Mouse (Mus musculus) MEL (cell line): ENCODE results near the gene Hsbp1. TPM values are rescaled to one million over a fixed set of nuclear protein-coding genes. Genes with fewer than 3 reads are reported as not detected.
A peak's percentile ranks its signal among the peaks of the same experiment; 100 is the strongest.

Experiments used
- DNase-seq: peaks from one replicate; pipeline ENCODE4 v3.0.0; 2011; ENCODE audit warnings: low read depth, low spot score
- H3K27ac ChIP-seq: 2 replicates; pipeline ENCODE4 v1.5.1; 2012; ENCODE audit warnings: low read depth, mild to moderate bottlenecking, control low read depth, low read length, moderate library complexity; ENCODE audit not compliant: control insufficient read depth
- H3K27me3 ChIP-seq, 2 experiments: fragments of 150-350 bp in 1 of 2; sonication (generic) in 1 of 2; 2 replicates each; pipeline ENCODE4 v1.6.1; 2012; ENCODE audit warnings: low read length in 2 of 2, mild to moderate bottlenecking in 2 of 2, improper control_type of control experiment in 1 of 2, moderate library complexity in 1 of 2; ENCODE audit not compliant: insufficient read depth in 2 of 2, control insufficient read depth in 1 of 2
- H3K36me3 ChIP-seq, 2 experiments: 2 replicates each; pipeline ENCODE4 v1.6.1; 2012 to 2014; ENCODE audit warnings: low read length in 2 of 2, improper control_type of control experiment in 1 of 2, inconsistent platforms in 1 of 2, mild to moderate bottlenecking in 1 of 2; ENCODE audit not compliant: insufficient read depth in 2 of 2, control insufficient read depth in 1 of 2
- H3K4me1 ChIP-seq, 2 experiments: fragments of 150-350 bp in 1 of 2; sonication (generic) in 1 of 2; 2 replicates each; pipeline ENCODE4 v1.6.1; 2012; ENCODE audit warnings: low read length in 2 of 2, improper control_type of control experiment in 1 of 2, mild to moderate bottlenecking in 1 of 2; ENCODE audit not compliant: insufficient read depth in 2 of 2, control insufficient read depth in 1 of 2
- H3K4me3 ChIP-seq, 2 experiments: fragments of 150-350 bp in 1 of 2; sonication (generic) in 1 of 2; 2 replicates each; pipeline ENCODE4 v1.5.1; 2012; ENCODE audit warnings: low read depth in 2 of 2, low read length in 2 of 2, mild to moderate bottlenecking in 2 of 2, moderate library complexity in 2 of 2, control low read depth in 1 of 2, improper control_type of control experiment in 1 of 2; ENCODE audit not compliant: control insufficient read depth in 1 of 2, insufficient read depth in 1 of 2
- H3K79me2 ChIP-seq: 2 replicates; pipeline ENCODE4 v1.6.1; 2012; ENCODE audit warnings: mild to moderate bottlenecking, low read length, moderate library complexity; ENCODE audit not compliant: control insufficient read depth, poor library complexity, insufficient read depth
- H3K9ac ChIP-seq: 2 replicates; pipeline ENCODE4 v1.6.1; 2012; ENCODE audit warnings: low read depth, mild to moderate bottlenecking, control low read depth, low read length, moderate library complexity; ENCODE audit not compliant: control insufficient read depth, poor library complexity, severe bottlenecking
- H3K9me3 ChIP-seq: fragments of 150-350 bp; sonication (generic); replicated peaks from 2 replicates; pipeline ENCODE4 v1.6.1; 2012; ENCODE audit warnings: mild to moderate bottlenecking, low read length, improper control_type of control experiment, moderate library complexity; ENCODE audit not compliant: insufficient read depth
- BHLHE40 ChIP-seq: IDR thresholded peaks from 2 replicates; pipeline ENCODE4 v1.6.1; 2012; ENCODE audit warnings: low read depth, mild to moderate bottlenecking, inconsistent platforms, low read length, improper control_type of control experiment, borderline replicate concordance
- CHD1 ChIP-seq: IDR thresholded peaks from 2 replicates; pipeline ENCODE4 v1.6.1; 2012; ENCODE audit warnings: low read depth, mild to moderate bottlenecking, inconsistent platforms, low read length, improper control_type of control experiment
- CHD2 ChIP-seq: IDR thresholded peaks from 2 replicates; pipeline ENCODE4 v1.6.1; 2011; ENCODE audit warnings: low read length, improper control_type of control experiment
- E2F4 ChIP-seq: IDR thresholded peaks from 2 replicates; pipeline ENCODE4 v1.6.1; 2011; ENCODE audit warnings: low read depth, low read length, improper control_type of control experiment, borderline replicate concordance
- ELF1 ChIP-seq: IDR thresholded peaks from 2 replicates; pipeline ENCODE4 v1.6.1; 2014; ENCODE audit warnings: low read depth, mild to moderate bottlenecking, inconsistent platforms, low read length, improper control_type of control experiment, moderate library complexity
- ETS1 ChIP-seq: IDR thresholded peaks from 2 replicates; pipeline ENCODE4 v1.6.1; 2012; ENCODE audit warnings: low read depth, mild to moderate bottlenecking, inconsistent platforms, low read length, improper control_type of control experiment, moderate library complexity
- GABPA ChIP-seq: IDR thresholded peaks from 2 replicates; pipeline ENCODE4 v1.6.1; 2012; ENCODE audit warnings: low read depth, mild to moderate bottlenecking, inconsistent platforms, low read length, improper control_type of control experiment, moderate library complexity
- HCFC1 ChIP-seq: IDR thresholded peaks from 2 replicates; pipeline ENCODE4 v1.6.1; 2012; ENCODE audit warnings: low read depth, mild to moderate bottlenecking, inconsistent platforms, low read length, improper control_type of control experiment, moderate library complexity
- JUND ChIP-seq: IDR thresholded peaks from 2 replicates; pipeline ENCODE4 v1.6.1; 2011; ENCODE audit warnings: low read depth, mild to moderate bottlenecking, improper control_type of control experiment, low read length
- KAT2A ChIP-seq: conservative IDR thresholded peaks from 2 replicates; pipeline ENCODE4 v1.6.1; 2012; ENCODE audit warnings: low read depth, low read length, improper control_type of control experiment, inconsistent platforms
- MAX ChIP-seq: IDR thresholded peaks from 2 replicates; pipeline ENCODE4 v1.6.1; 2011; ENCODE audit warnings: low read length, improper control_type of control experiment
- MAZ ChIP-seq: IDR thresholded peaks from 2 replicates; pipeline ENCODE4 v1.6.1; 2012; ENCODE audit warnings: low read depth, mild to moderate bottlenecking, inconsistent platforms, low read length, improper control_type of control experiment
- MEF2A ChIP-seq: IDR thresholded peaks from 2 replicates; pipeline ENCODE4 v1.6.1; 2014; ENCODE audit warnings: low read depth, mild to moderate bottlenecking, inconsistent platforms, low read length, improper control_type of control experiment; ENCODE audit not compliant: poor library complexity, insufficient replicate concordance, severe bottlenecking; ENCODE audit errors: extremely low read depth
- MXI1 ChIP-seq: IDR thresholded peaks from 2 replicates; pipeline ENCODE4 v1.6.1; 2011; ENCODE audit warnings: mild to moderate bottlenecking, low read depth, low read length, improper control_type of control experiment
- MYB ChIP-seq: IDR thresholded peaks from 2 replicates; pipeline ENCODE4 v1.6.1; 2011; ENCODE audit warnings: mild to moderate bottlenecking, low read depth, low read length, improper control_type of control experiment
- MYC ChIP-seq: IDR thresholded peaks from 2 replicates; pipeline ENCODE4 v1.6.1; 2011; ENCODE audit warnings: low read depth, mild to moderate bottlenecking, low read length, improper control_type of control experiment, moderate library complexity
- NELFE ChIP-seq: IDR thresholded peaks from 2 replicates; pipeline ENCODE4 v1.6.1; 2011; ENCODE audit warnings: low read depth, low read length, improper control_type of control experiment
- POLR2A ChIP-seq, 2 experiments: IDR thresholded peaks; 2 replicates each; pipeline ENCODE4 v1.6.1; 2011 to 2012; ENCODE audit warnings: low read length in 2 of 2, mild to moderate bottlenecking in 2 of 2, control low read depth in 1 of 2, improper control_type of control experiment in 1 of 2, low read depth in 1 of 2, moderate library complexity in 1 of 2; ENCODE audit not compliant: control insufficient read depth in 1 of 2, insufficient read depth in 1 of 2, poor library complexity in 1 of 2
- POLR2AphosphoS5 ChIP-seq: IDR thresholded peaks from 2 replicates; pipeline ENCODE4 v1.6.1; 2012; ENCODE audit warnings: low read depth, borderline replicate concordance, mild to moderate bottlenecking, inconsistent platforms, low read length, moderate library complexity, mixed read lengths
- RCOR1 ChIP-seq: IDR thresholded peaks from 2 replicates; pipeline ENCODE4 v1.6.1; 2012; ENCODE audit warnings: low read depth, mild to moderate bottlenecking, inconsistent platforms, low read length, improper control_type of control experiment
- SIN3A ChIP-seq: IDR thresholded peaks from 2 replicates; pipeline ENCODE4 v1.6.1; 2012; ENCODE audit warnings: low read length, improper control_type of control experiment, inconsistent platforms
- SMC3 ChIP-seq: IDR thresholded peaks from 2 replicates; pipeline ENCODE4 v1.6.1; 2011; ENCODE audit warnings: low read depth, low read length, improper control_type of control experiment
- TAL1 ChIP-seq: IDR thresholded peaks from 2 replicates; pipeline ENCODE4 v1.6.1; 2012; ENCODE audit warnings: mild to moderate bottlenecking, inconsistent platforms, low read length, moderate library complexity, mixed read lengths
- TBP ChIP-seq: IDR thresholded peaks from 2 replicates; pipeline ENCODE4 v1.8.0; 2011; ENCODE audit warnings: low read depth, low read length, improper control_type of control experiment
- UBTF ChIP-seq: IDR thresholded peaks from 2 replicates; pipeline ENCODE4 v1.6.1; 2012; ENCODE audit warnings: low read depth, mild to moderate bottlenecking, inconsistent platforms, low read length, improper control_type of control experiment, moderate library complexity, borderline replicate concordance; ENCODE audit not compliant: insufficient read depth
- USF1 ChIP-seq: IDR thresholded peaks from 2 replicates; pipeline ENCODE4 v1.6.1; 2014; ENCODE audit warnings: low read depth, mild to moderate bottlenecking, inconsistent platforms, low read length, improper control_type of control experiment, moderate library complexity
- USF2 ChIP-seq, 2 experiments: IDR thresholded peaks; 2 replicates each; pipeline ENCODE4 v1.6.1; 2011 to 2012; ENCODE audit warnings: improper control_type of control experiment in 2 of 2, low read length in 2 of 2, borderline replicate concordance in 1 of 2, inconsistent platforms in 1 of 2, low read depth in 1 of 2, mild to moderate bottlenecking in 1 of 2; ENCODE audit not compliant: insufficient read depth in 1 of 2
- ZC3H11A ChIP-seq: IDR thresholded peaks from 2 replicates; pipeline ENCODE4 v1.6.1; 2012; ENCODE audit warnings: low read depth, mild to moderate bottlenecking, inconsistent platforms, low read length, improper control_type of control experiment
- ZKSCAN1 ChIP-seq: IDR thresholded peaks from 2 replicates; pipeline ENCODE4 v1.6.1; 2012; ENCODE audit warnings: low read depth, mild to moderate bottlenecking, inconsistent platforms, low read length, improper control_type of control experiment, moderate library complexity
- ZMIZ1 ChIP-seq: IDR thresholded peaks from 2 replicates; pipeline ENCODE4 v1.6.1; 2012; ENCODE audit warnings: low read depth, mild to moderate bottlenecking, inconsistent platforms, low read length, improper control_type of control experiment, moderate library complexity
- ZNF384 ChIP-seq: IDR thresholded peaks from 2 replicates; pipeline ENCODE4 v1.6.1; 2012; ENCODE audit warnings: low read depth, mild to moderate bottlenecking, inconsistent platforms, low read length, improper control_type of control experiment
- polyA plus RNA-seq, 2 experiments: library from polyadenylated mRNA; stranded (reverse) in 1 of 2; unstranded in 1 of 2; fragments of >175 nt in 1 of 2; fragments of >200 nt in 1 of 2; gene quantifications; 2 replicates each; pipeline versions ENCODE4 v1.2.1 to v1.2.4; 2012; ENCODE audit warnings: low replicate concordance in 2 of 2, low read depth in 1 of 2; ENCODE audit not compliant: insufficient read length in 2 of 2, insufficient read depth in 1 of 2, missing spikeins in 1 of 2
- total RNA-seq: library from RNA; depleted of rRNA; stranded (reverse); fragments of 300-350 nt; gene quantifications from 2 replicates; pipeline ENCODE4 v1.2.3, GENCODE M21; 2012

Gene Hsbp1
- total and polyA plus RNA-seq, 3 experiments = 109 to 128 TPM; not detected in 1

DNA sequence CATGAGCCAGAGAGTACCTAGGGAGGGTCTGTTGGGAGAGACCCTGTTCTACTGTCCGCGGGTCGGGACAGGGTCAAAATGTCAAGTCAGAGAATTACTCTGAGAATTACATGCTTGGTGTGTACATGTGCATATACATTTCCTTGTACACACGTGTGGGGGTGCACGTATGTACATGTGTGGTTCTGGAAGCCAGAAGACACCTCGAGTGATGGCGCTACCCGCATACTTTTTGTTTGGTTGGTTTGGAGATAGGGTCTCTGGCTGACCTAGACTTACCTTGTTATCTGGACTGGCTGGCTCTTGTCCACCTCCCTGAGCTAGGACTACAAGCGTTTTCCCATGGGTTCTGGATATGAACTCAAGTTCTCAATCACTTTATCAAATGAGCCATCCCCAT is 49.8 kb downstream of the Hsbp1 start:
- Histone ChIP-seq H3K9me3 (no peaks in the 10 kb centered on the region), H3K79me2 (peaks cover 10% of the 10 kb centered on the region), H3K36me3 (peaks cover 0 to 6% of the 10 kb centered on the region in 2 experiments; a peak in 1 of 4 replicates), H3K9ac (peak overlapping the region; percentile 67), H3K27me3 (no peaks in the 10 kb centered on the region; a peak in 1 of 4 replicates), H3K27ac (peak overlapping the region; percentile 20; the same call in 1 of the 2 replicates), H3K4me3 (peak overlapping the region; percentile 72 to 84), H3K4me1 (peaks cover 0 to 8% of the 10 kb centered on the region in 2 experiments; a peak in 3 of 4 replicates)
- TF ChIP-seq ZMIZ1 (no peak), ZNF384 (no peak)
- DNase-seq = no peak

DNA sequence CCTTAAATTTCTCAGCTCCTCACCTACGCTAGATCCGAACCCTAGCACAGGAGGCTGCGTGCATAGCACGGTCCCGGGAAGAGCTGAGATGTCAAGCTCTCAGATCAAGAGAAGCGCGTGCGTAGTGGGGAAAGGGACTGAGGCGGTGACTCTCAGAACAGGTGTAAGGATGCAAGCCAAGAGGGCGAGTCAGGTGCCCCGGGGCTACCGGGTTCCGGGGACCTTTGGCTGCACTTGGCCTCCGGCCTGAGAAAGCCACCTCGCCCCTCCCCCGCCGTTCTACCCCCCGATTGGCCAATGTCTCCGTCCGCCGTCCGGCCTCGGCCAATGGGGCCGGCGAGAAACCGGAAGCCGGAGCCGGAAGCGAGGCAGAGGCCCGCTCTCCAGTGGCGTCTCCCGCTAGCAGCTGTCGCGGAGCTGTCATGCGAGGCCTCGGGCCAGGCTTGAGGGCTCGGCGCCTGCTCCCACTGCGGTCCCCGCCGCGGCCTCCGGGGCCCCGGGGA is 50.3 kb downstream of the Hsbp1 start, which contains the start of gene Mlycd:
Gene Mlycd (plus strand): TSS at position 355 of the 503 bp plus-strand sequence.
- peak; percentile 93 for DNase-seq
- Histone ChIP-seq H3K4me1 (peaks cover 0 to 8% of the 10 kb centered on the region in 2 experiments; a peak in 3 of 4 replicates), H3K9me3 (no peaks in the 10 kb centered on the region), H3K27me3 (no peaks in the 10 kb centered on the region; a peak in 1 of 4 replicates), H3K79me2 (peaks cover 10% of the 10 kb centered on the region), H3K36me3 (peaks cover 0 to 6% of the 10 kb centered on the region in 2 experiments; a peak in 1 of 4 replicates), H3K9ac (peak within 1 kb of the TSS; percentile 95), H3K27ac (peak within 1 kb of the TSS; percentile 38), H3K4me3 (peak within 1 kb of the TSS; percentile 72 to 84)
- TF ChIP-seq KAT2A (no peak; the same call in 1 of the 2 replicates), ETS1 (peak; percentile 43; the same call in 1 of the 2 replicates), UBTF (no peak), USF1 (peak; percentile 60), GABPA (no peak), SMC3 (no peak), ZNF384 (no peak), MAZ (no peak), SIN3A (peak; percentile 89), MXI1 (peak; percentile 69), MAX (peak; percentile 54; the same call in 1 of the 2 replicates), JUND (no peak), POLR2A (IDR thresholded peaks at IDR 0.05; ENCODE audit: control insufficient read depth in 1 of 2, insufficient read depth in 1 of 2, low read depth in 1 of 2, low read length in 2 of 2, poor library complexity in 1 of 2) (peak; percentile 76 to 85; a peak in 3 of 4 replicates), BHLHE40 (no peak), TAL1 (no peak), MEF2A (no peak), RCOR1 (no peak), POLR2AphosphoS5 (no peak), E2F4 (no peak), ZC3H11A (0 out of 2 replicates have a peak, but pooled peaks have one; percentile 8), USF2 (IDR thresholded peaks at IDR 0.05; ENCODE audit: borderline replicate concordance in 1 of 2, insufficient read depth in 1 of 2, low read depth in 1 of 2, low read length in 2 of 2) (no peak), ZKSCAN1 (no peak), ELF1 (peak; percentile 83), MYC (no peak), NELFE (peak; percentile 72), TBP (peak; percentile 60), HCFC1 (peak; percentile 82), CHD1 (no peak), CHD2 (peak; percentile 47; the same call in 1 of the 2 replicates), MYB (no peak)
